Mouse (Mus musculus) embryonic fibroblast, embryonic 13.5 days (primary cell): Measurements from ENCODE around the gene Kcnh3.

ENCODE experiments used
- CTCF ChIP-seq: IDR thresholded peaks from 2 replicates; pipeline ENCODE4 v1.5.1; 2011; ENCODE audit warnings: mild to moderate bottlenecking, control low read depth, low read length, moderate library complexity, borderline replicate concordance; ENCODE audit not compliant: insufficient read depth
- POLR2A ChIP-seq: IDR thresholded peaks from 2 replicates; pipeline ENCODE4 v1.6.1; 2011; ENCODE audit warnings: low read depth, mild to moderate bottlenecking, control low read depth, low read length, moderate library complexity

GRCm38 (mm10) chr15:99205959-99206358 is 18.7 kb upstream of the Kcnh3 start:
- TF ChIP-seq POLR2A (no peak), CTCF (no peak)
